ENCODE assay signal across 9 mouse cellular contexts in the genomic region with DNA sequence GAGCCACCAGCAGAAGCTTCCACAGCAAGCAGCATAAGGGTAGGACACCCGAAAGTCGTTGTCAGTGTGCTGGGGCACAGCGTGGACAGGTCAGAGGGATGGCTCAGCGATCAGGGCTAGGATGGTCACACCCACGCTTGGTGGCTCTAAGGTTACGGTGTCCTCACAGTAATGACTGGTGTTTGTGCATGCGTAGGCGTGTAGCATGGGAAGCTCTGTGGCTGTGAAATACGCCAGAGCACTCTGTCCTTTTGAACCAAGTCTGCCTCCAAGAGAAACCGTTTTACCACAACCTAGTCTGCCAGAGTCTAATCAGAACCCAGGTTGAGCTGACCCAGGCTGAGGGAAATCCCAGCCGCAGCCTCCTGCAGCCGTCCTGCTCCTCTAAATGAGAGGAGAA. TPM values are rescaled to one million over a fixed set of nuclear protein-coding genes. Genes with fewer than 3 reads are reported as not detected.
DNase-seq lines count a peak whose midpoint lies in the region; ATAC-seq and TF ChIP-seq lines count a peak whose summit lies in the region.
"Had no signal": no experiment of that assay in that cellular context is flagged by ENCODE, and none has a peak within 500 bp of the region (broad histone marks: within the 10 kb centered on the region; RNA-seq: fewer than 3 reads in every experiment).

No protein-coding gene starts in this region.

- TF ChIP-seq EP300 in liver, postnatal 0 days (IDR thresholded peaks at IDR 0.05; ENCODE audit: low read depth) = no peak
- no peak for TF ChIP-seq EP300 in stomach, postnatal 0 days (optimal IDR thresholded peaks at IDR 0.05)

- H3K9me3 ChIP-seq in kidney, embryonic 16.5 days (ENCODE audit: low read length) = peaks cover 6% of the 10 kb centered on the region
- H3K9me3 ChIP-seq in embryonic facial prominence, embryonic 14.5 days (ENCODE audit: control insufficient read depth, low read length) = 0 out of 2 replicates have a peak, but pooled peaks cover 6% of the 10 kb centered on the region
- no peaks in the 10 kb centered on the region; the same call in 1 of the 2 replicates for H3K9me3 ChIP-seq in liver, postnatal 0 days (ENCODE audit: low read length)
- 0 out of 2 replicates have a peak, but pooled peaks cover 6% of the 10 kb centered on the region for H3K9me3 ChIP-seq in hindbrain, embryonic 13.5 days
- no peaks in the 10 kb centered on the region for H3K9me3 ChIP-seq in stomach, postnatal 0 days (ENCODE audit: control insufficient read depth, low read length)

- H3K36me3 ChIP-seq in kidney, embryonic 16.5 days (ENCODE audit: insufficient read depth, low read length) = no peaks in the 10 kb centered on the region
- H3K36me3 ChIP-seq in embryonic facial prominence, embryonic 14.5 days (ENCODE audit: control insufficient read depth, insufficient read depth, low read length) = no peaks in the 10 kb centered on the region
- no peaks in the 10 kb centered on the region for H3K36me3 ChIP-seq in liver, postnatal 0 days (replicated peaks; ENCODE audit: insufficient read depth, low read length)
- H3K36me3 ChIP-seq in hindbrain, embryonic 13.5 days = no peaks in the 10 kb centered on the region
- no peaks in the 10 kb centered on the region for H3K36me3 ChIP-seq in stomach, postnatal 0 days (ENCODE audit: control insufficient read depth, insufficient read depth, low read length)
- H3K36me3 ChIP-seq: midbrain, embryonic 12.5 days had no signal

- peak overlapping the region; percentile 2; the same call in 1 of the 2 replicates for H3K4me3 ChIP-seq in kidney, embryonic 16.5 days (ENCODE audit: low read length)
- H3K4me3 ChIP-seq in embryonic facial prominence, embryonic 14.5 days (ENCODE audit: low read depth, low read length) = peak overlapping the region; percentile 5; the same call in 1 of the 2 replicates
- H3K4me3 ChIP-seq in liver, postnatal 0 days (ENCODE audit: low read depth, low read length) = peak overlapping the region; percentile 25; the same call in 1 of the 2 replicates
- H3K4me3 ChIP-seq in hindbrain, embryonic 13.5 days = no peak overlapping the region
- no peak overlapping the region for H3K4me3 ChIP-seq in stomach, postnatal 0 days (ENCODE audit: low read depth, low read length)
- H3K4me3 ChIP-seq: midbrain, embryonic 12.5 days had no signal

- peak; percentile 81 for ATAC-seq in kidney, embryonic 16.5 days (ENCODE audit: low FRiP score, low TSS enrichment)
- ATAC-seq in embryonic facial prominence, embryonic 14.5 days (ENCODE audit: low read depth) = peak; percentile 42; the same call in 1 of the 2 replicates
- ATAC-seq in liver, postnatal 0 days = peak; percentile 90
- ATAC-seq in hindbrain, embryonic 13.5 days (ENCODE audit: low FRiP score) = no peak
- ATAC-seq in stomach, postnatal 0 days (ENCODE audit: low FRiP score, low TSS enrichment) = no peak

- 20% methylated on average over 12 of the region's 12 CpGs for WGBS in kidney, embryonic 16.5 days
- 36% methylated on average over 12 of the region's 12 CpGs for WGBS in embryonic facial prominence, embryonic 14.5 days
- WGBS in liver, postnatal 0 days (ENCODE audit: insufficient replicate concordance) = 46% methylated on average over 12 of the region's 12 CpGs
- 63% methylated on average over 12 of the region's 12 CpGs for WGBS in hindbrain, embryonic 13.5 days
- 50% methylated on average over 12 of the region's 12 CpGs for WGBS in stomach, postnatal 0 days

- peaks cover 11% of the 10 kb centered on the region for H3K4me1 ChIP-seq in kidney, embryonic 16.5 days (ENCODE audit: insufficient read depth, low read length)
- peaks cover 4% of the 10 kb centered on the region for H3K4me1 ChIP-seq in embryonic facial prominence, embryonic 14.5 days (ENCODE audit: control insufficient read depth, insufficient read depth, low read length)
- H3K4me1 ChIP-seq in liver, postnatal 0 days (ENCODE audit: insufficient read depth) = peaks cover 10% of the 10 kb centered on the region
- H3K4me1 ChIP-seq in hindbrain, embryonic 13.5 days (replicated peaks) = 0 out of 2 replicates have a peak, but pooled peaks cover 4% of the 10 kb centered on the region
- H3K4me1 ChIP-seq in stomach, postnatal 0 days (replicated peaks; ENCODE audit: control insufficient read depth, insufficient read depth) = no peaks in the 10 kb centered on the region
- H3K4me1 ChIP-seq: midbrain, embryonic 12.5 days had no signal

- TF ChIP-seq CTCF in liver, postnatal 0 days (IDR thresholded peaks at IDR 0.05; ENCODE audit: low read depth) = no peak
- TF ChIP-seq CTCF in stomach, postnatal 0 days (IDR thresholded peaks at IDR 0.05; ENCODE audit: low read depth) = no peak

- H3K4me2 ChIP-seq in kidney, embryonic 16.5 days (replicated peaks; ENCODE audit: low read depth, low read length) = peak overlapping the region; percentile 30
- H3K4me2 ChIP-seq in embryonic facial prominence, embryonic 14.5 days (ENCODE audit: low read depth, low read length) = peak overlapping the region; percentile 47
- peak overlapping the region; percentile 61 for H3K4me2 ChIP-seq in liver, postnatal 0 days (ENCODE audit: low read depth, low read length)
- no peak overlapping the region for H3K4me2 ChIP-seq in hindbrain, embryonic 13.5 days
- H3K4me2 ChIP-seq in stomach, postnatal 0 days (replicated peaks; ENCODE audit: low read depth) = no peak overlapping the region; the same call in 1 of the 2 replicates
- H3K4me2 ChIP-seq: midbrain, embryonic 12.5 days had no signal

- DNase-seq in adrenal gland, adult (ENCODE audit: inconsistent age in 2 of 2, low spot score in 1 of 2) = peak; percentile 35 to 71
- DNase-seq in adrenal gland, postnatal 25 days = no peak
- no peak for DNase-seq in kidney, postnatal 14 days
- no peak for DNase-seq in embryonic facial prominence, embryonic 14.5 days (ENCODE audit: low spot score)
- DNase-seq in liver, postnatal 0 days = peak; percentile 47
- DNase-seq in stomach, postnatal 0 days (ENCODE audit: low spot score) = no peak

- peak overlapping the region; percentile 15 for H3K27ac ChIP-seq in kidney, embryonic 16.5 days (ENCODE audit: low read length)
- peak overlapping the region; percentile 24; the same call in 1 of the 2 replicates for H3K27ac ChIP-seq in embryonic facial prominence, embryonic 14.5 days (replicated peaks; ENCODE audit: low read depth, low read length)
- H3K27ac ChIP-seq in liver, postnatal 0 days (ENCODE audit: low read depth) = peak overlapping the region; percentile 78
- no peak overlapping the region for H3K27ac ChIP-seq in hindbrain, embryonic 13.5 days
- no peak overlapping the region for H3K27ac ChIP-seq in stomach, postnatal 0 days (replicated peaks)
- H3K27ac ChIP-seq: midbrain, embryonic 12.5 days had no signal

- no peaks in the 10 kb centered on the region for H3K27me3 ChIP-seq in kidney, embryonic 16.5 days (ENCODE audit: insufficient read depth, low read length)
- H3K27me3 ChIP-seq in embryonic facial prominence, embryonic 14.5 days (replicated peaks; ENCODE audit: control insufficient read depth, insufficient read depth, low read length) = no peaks in the 10 kb centered on the region
- no peaks in the 10 kb centered on the region for H3K27me3 ChIP-seq in liver, postnatal 0 days (ENCODE audit: insufficient read depth, low read length)
- no peaks in the 10 kb centered on the region for H3K27me3 ChIP-seq in hindbrain, embryonic 13.5 days
- H3K27me3 ChIP-seq in stomach, postnatal 0 days (ENCODE audit: control insufficient read depth, insufficient read depth, low read length) = no peaks in the 10 kb centered on the region
- H3K27me3 ChIP-seq: midbrain, embryonic 12.5 days had no signal

- H3K9ac ChIP-seq in kidney, embryonic 16.5 days (replicated peaks; ENCODE audit: low read length) = peak overlapping the region; percentile 15; the same call in 1 of the 2 replicates
- 0 out of 2 replicates have a peak overlapping the region, but pooled peaks have one; percentile 32 for H3K9ac ChIP-seq in embryonic facial prominence, embryonic 14.5 days (ENCODE audit: low read depth, low read length)
- peak overlapping the region; percentile 41; the same call in 1 of the 2 replicates for H3K9ac ChIP-seq in liver, postnatal 0 days (replicated peaks)
- no peak overlapping the region for H3K9ac ChIP-seq in hindbrain, embryonic 13.5 days
- H3K9ac ChIP-seq in stomach, postnatal 0 days (ENCODE audit: low read length) = no peak overlapping the region
- H3K9ac ChIP-seq: midbrain, embryonic 12.5 days had no signal

RNA-seq across cellular contexts. Expression of gene Mgme1, which starts 46.1 kb away (rescaled TPM):
- total RNA-seq in adrenal gland, postnatal 25 days (2021) = 25.8 and 26.8 TPM in 2 replicates
- polyA plus RNA-seq in kidney, embryonic 16.5 days (2015; fragmentation: Nextera tagmentation; extraction: Ambion mirVana) = 28.7 and 29.8 TPM in 2 replicates
- polyA plus RNA-seq in embryonic facial prominence, embryonic 14.5 days (2014; fragmentation: Nextera tagmentation; extraction: Ambion mirVana) = 15.5 and 16.7 TPM in 2 replicates
- 4.4 and 5.4 TPM in 2 replicates for polyA plus RNA-seq in liver, postnatal 0 days (2015; fragmentation: Nextera tagmentation; extraction: Ambion mirVana)
- 11.1 and 12.1 TPM in 2 replicates for polyA plus RNA-seq in hindbrain, embryonic 13.5 days (2015; fragmentation: Nextera tagmentation; extraction: Ambion mirVana)
- polyA plus RNA-seq in stomach, postnatal 0 days (2015; fragmentation: Nextera tagmentation; extraction: Ambion mirVana) = 6.8 and 8.4 TPM in 2 replicates

RNA-seq across cellular contexts. Expression of gene Snx5, which starts 46.4 kb away (rescaled TPM):
- total RNA-seq in adrenal gland, postnatal 25 days (2021) = 91.6 and 107 TPM in 2 replicates
- polyA plus RNA-seq in kidney, embryonic 16.5 days (2015; fragmentation: Nextera tagmentation; extraction: Ambion mirVana) = 118 and 122 TPM in 2 replicates
- 111 and 120 TPM in 2 replicates for polyA plus RNA-seq in embryonic facial prominence, embryonic 14.5 days (2014; fragmentation: Nextera tagmentation; extraction: Ambion mirVana)
- 47.9 and 49.2 TPM in 2 replicates for polyA plus RNA-seq in liver, postnatal 0 days (2015; fragmentation: Nextera tagmentation; extraction: Ambion mirVana)
- polyA plus RNA-seq in hindbrain, embryonic 13.5 days (2015; fragmentation: Nextera tagmentation; extraction: Ambion mirVana) = 72.8 and 74.9 TPM in 2 replicates
- 63.5 and 64.0 TPM in 2 replicates for polyA plus RNA-seq in stomach, postnatal 0 days (2015; fragmentation: Nextera tagmentation; extraction: Ambion mirVana)

Comparison
In these comparisons a context has a peak if more than half of its experiments do, and no peak if none do; other contexts are left out.
1. DNase-seq: peak in adrenal gland, adult (2 of 2) and liver, postnatal 0 days (single experiment); none in adrenal gland, postnatal 25 days (single experiment), kidney, postnatal 14 days (single experiment), embryonic facial prominence, embryonic 14.5 days (single experiment) and stomach, postnatal 0 days (single experiment).
2. ATAC-seq: peak in kidney, embryonic 16.5 days (single experiment), embryonic facial prominence, embryonic 14.5 days (single experiment) and liver, postnatal 0 days (single experiment); none in hindbrain, embryonic 13.5 days (single experiment) and stomach, postnatal 0 days (single experiment).
3. H3K27ac ChIP-seq: peak in kidney, embryonic 16.5 days (single experiment), embryonic facial prominence, embryonic 14.5 days (single experiment) and liver, postnatal 0 days (single experiment); none in hindbrain, embryonic 13.5 days (single experiment) and stomach, postnatal 0 days (single experiment).
4. H3K4me2 ChIP-seq: peak in kidney, embryonic 16.5 days (single experiment), embryonic facial prominence, embryonic 14.5 days (single experiment) and liver, postnatal 0 days (single experiment); none in hindbrain, embryonic 13.5 days (single experiment) and stomach, postnatal 0 days (single experiment).
5. H3K4me3 ChIP-seq: peak in kidney, embryonic 16.5 days (single experiment), embryonic facial prominence, embryonic 14.5 days (single experiment) and liver, postnatal 0 days (single experiment); none in hindbrain, embryonic 13.5 days (single experiment) and stomach, postnatal 0 days (single experiment).
6. H3K9ac ChIP-seq: peak in kidney, embryonic 16.5 days (single experiment), embryonic facial prominence, embryonic 14.5 days (single experiment) and liver, postnatal 0 days (single experiment); none in hindbrain, embryonic 13.5 days (single experiment) and stomach, postnatal 0 days (single experiment).